Mouse (Mus musculus): ENCODE data around the gene Kcnma1.

The Kcnma1 gene

GRCm38 (mm10) chr14:23435861-23436260 lies 578.4 kb downstream of the Kcnma1 start:
- DNase-seq (ENCODE audit: low spot score): no peak

- DNase-seq (ENCODE audit: low spot score): no peak
Observed at GRCm38 (mm10) chr14:23430006-23430405, 584.3 kb downstream of the Kcnma1 start.

DNA sequence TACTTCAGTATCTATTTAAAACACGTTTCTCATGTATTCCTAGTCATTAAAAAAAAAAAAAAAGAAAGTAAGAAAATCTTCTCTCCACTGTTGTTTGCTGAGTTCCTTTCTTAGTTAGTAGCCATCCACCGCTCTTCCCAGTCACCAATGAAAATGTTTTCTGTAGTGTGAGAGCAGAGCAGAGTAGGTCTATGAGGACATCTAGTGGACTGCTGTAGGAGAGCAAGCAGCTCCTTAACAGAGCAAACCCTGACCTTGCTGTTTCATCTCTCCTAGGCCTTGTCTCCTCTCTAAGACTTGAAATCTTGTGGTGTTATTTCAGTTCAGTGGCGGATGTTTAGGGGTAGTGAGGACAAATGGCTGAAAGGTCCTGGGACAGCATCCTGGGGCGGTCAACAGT lies 585.2 kb downstream of the Kcnma1 start:
- no peak for DNase-seq (ENCODE audit: low spot score)

DNA sequence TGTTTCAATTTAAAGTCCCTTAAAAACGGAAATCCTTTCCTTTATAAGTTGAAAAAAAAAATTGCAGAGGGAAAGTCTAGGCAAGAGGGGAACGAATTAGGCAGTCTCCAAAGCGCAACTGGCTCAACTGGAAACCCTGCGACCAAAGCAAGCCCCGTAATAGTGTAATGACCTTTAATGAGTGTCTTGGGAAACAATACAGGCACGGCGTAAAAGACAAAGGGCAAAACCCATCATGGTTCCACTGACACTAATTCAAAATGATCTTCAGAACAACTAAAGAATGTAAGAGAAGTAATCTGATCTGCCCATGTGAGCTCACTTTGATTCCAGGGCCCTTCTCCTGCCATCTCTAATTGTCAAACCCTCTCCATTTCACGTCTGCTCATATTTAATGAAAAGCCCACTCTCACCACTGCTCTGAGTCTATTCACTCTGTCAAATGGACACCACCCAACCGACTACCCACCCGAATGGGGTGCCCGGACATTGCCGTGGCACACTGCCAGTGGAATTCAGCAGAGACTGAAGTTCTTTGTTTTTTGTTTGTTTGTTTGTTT lies 591.7 kb downstream of the Kcnma1 start:
- DNase-seq (ENCODE audit: low spot score): no peak

DNA sequence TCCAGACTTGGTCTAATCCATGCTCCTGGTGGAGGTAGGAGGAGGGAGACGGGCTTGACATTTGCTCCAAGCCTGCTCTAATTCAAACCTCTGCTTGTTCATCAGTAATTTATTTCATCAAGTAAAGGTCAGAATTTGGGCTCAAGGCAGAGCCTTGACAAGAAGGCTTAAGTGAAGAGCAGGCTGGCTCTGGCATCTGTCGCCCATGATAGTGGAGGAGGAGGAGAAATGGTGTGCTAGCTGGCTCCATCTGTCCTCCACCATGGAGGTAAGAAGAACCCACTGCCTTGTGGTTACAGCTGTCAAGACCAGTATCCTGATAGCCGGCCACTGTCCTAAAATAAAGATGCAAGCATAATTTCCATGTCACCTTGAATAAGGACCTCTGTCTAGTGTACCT lies 595.3 kb downstream of the Kcnma1 start:
- DNase-seq (ENCODE audit: low spot score): no peak

DNA sequence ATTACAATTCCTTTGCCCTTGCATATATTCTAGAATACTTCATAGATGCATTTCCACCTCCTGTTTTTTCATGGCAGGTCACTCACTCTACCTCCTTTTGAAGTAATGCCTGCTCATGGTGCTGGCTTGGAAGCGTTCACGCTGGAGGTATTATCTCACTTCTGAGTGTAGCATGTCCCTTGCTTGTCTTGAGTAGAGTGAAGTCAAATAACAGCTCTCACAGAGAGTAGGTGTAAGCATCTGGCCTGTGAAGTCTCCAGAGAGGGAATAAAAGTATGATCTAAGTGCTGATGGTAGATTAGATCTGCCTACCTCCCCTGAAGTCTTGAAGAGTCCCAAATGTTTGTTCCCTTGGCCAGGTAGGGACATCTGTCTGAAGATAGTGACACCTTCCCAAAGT lies 607.2 kb downstream of the Kcnma1 start:
- no peak for DNase-seq (ENCODE audit: low spot score)

GRCm38 (mm10) chr14:23400777-23401469 lies 613.4 kb downstream of the Kcnma1 start:
- DNase-seq (ENCODE audit: low spot score): peak; percentile 20

DNA sequence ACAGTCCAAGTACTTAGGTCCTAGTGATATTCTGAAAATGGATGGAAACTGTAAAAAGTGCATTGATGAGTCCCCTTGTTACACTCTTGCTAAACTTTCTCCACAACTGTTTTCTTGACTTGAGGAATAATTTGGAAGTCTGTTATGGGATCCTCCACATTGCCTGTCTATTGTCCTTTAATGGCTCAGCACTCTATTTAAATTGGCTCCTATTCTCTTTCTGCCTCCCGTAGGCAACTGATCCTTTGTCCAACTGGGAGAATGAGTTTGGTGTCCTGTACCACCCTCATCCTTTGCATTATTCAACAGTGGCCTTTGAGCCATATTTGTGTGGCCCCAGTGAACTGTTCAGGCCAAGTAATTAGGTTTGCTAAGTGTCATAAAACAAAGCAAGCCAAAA lies 616.6 kb downstream of the Kcnma1 start:
- DNase-seq (ENCODE audit: low spot score): no peak

- no peak for DNase-seq (ENCODE audit: low spot score)
Observed at GRCm38 (mm10) chr14:23391566-23391965, 622.7 kb downstream of the Kcnma1 start.

DNA sequence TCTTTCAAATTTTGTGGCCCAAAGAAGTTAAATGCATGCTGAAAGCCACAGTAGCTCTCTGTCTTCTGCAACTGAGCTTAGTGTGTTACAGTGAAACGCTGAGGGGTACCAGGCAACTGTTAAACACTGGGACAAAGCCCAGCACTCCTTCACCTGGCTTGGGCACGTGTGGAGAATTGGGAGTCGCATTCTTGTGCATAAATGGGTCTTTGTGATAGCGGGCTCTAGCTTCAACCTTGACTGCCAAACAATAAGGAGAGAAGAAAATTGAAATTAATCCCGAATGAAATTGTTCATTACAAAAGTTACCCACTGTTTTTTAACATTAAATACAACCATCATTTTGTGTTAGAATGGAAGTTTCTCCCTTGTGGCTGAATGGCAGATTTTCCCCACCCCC lies 623.5 kb downstream of the Kcnma1 start:
- no peak for DNase-seq (ENCODE audit: low spot score)

DNA sequence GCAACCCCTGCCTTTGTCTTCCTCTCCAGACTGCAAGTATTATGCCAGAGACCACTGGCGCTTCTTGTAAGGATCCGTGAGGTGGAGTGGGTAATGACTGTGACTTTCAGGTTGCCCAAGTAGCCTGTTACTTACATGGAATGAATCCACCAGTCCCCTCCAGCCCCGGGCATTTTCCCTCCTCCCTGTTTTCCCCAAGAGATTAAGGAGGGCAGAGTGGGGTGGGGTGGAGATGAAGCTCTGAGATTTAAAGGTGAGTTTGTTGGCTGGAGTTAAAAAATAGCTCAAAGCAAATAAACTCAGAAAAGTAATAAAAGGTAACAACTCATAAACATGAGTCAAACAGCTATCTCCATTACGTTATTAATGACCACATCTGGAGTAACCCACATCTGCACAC lies 624.1 kb downstream of the Kcnma1 start:
- no peak for DNase-seq (ENCODE audit: low spot score)

DNA sequence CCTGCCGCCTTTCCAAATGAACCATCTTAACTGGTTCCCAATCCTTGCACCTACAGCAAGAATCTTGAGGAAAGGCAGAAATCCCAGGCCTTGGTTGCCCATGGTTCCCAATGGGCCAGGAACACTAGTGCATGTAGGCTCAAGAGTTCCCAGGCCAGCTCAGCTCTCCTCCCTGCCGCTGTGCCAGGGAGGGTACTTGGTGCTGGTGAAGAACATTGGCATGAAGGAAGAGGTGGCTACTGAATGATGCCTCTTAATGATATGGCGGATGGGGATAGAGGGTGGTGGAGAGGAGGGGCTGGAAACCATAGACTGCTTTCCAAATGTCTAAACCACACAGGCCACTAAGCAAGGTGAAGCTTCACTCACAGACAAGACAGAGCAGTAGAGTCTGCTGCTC lies 627.5 kb downstream of the Kcnma1 start:
- no peak for DNase-seq (ENCODE audit: low spot score)

DNA sequence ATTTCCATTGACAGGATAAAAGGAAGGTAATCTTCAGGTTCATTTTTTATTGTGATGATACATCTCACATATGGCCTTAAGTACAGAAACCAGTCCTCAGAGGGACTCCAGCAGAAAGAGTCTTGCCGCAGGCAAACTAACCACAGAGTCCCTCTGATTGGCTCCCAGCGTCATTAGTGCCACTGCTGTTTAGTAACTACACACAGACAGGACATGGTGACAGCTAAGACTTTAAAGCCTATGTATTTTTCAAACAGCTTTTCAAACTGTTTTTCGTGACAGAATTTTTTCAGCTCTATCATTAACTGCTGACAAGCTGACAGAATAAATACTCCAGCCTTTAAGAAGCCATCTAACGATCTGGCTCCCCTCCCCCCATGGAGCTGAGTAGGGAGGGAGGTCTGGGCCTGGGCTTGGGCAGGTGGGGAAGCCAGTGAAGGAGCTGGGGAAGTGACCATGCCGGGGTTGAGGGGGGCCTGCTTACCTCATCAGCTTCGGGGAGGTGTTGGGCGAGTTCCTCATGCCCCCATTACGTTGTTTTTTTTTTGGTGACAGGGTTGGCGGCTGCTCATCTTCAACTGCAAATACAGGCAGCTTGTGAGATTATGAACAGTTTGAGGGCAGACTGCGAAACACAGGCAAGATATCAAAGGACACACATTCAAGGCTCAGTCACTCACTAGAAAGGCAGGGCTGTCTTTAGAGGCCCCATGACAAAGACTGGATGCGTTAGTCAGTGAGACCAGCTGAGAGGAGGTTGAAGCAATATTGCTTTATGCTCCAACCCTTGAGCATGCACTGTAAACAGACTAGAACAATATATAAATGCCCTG lies 628.3 kb downstream of the Kcnma1 start:
- no peak for DNase-seq (ENCODE audit: low spot score)

GRCm38 (mm10) chr14:23378351-23379087 lies 635.8 kb downstream of the Kcnma1 start:
- DNase-seq (ENCODE audit: low spot score): no peak

DNA sequence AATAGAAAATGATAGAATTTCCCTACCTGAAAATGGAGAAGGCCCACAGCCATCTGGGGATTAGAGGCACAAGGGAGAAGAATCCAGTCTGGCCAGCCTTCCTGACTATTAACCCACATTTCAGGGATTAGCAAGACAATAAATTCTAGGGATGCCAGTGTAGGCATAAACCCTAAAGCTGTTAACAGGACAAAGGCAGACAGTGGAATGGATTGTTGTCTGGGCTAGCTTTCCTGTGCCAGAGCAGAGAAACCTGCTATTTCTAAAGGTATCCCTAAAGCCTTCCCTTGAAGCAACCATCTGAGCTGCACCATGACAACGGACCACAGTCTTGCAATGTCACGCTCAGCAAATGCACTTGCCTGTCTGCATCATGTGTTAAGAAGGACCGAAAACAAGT lies 642.3 kb downstream of the Kcnma1 start:
- no peak for DNase-seq (ENCODE audit: low spot score)

DNA sequence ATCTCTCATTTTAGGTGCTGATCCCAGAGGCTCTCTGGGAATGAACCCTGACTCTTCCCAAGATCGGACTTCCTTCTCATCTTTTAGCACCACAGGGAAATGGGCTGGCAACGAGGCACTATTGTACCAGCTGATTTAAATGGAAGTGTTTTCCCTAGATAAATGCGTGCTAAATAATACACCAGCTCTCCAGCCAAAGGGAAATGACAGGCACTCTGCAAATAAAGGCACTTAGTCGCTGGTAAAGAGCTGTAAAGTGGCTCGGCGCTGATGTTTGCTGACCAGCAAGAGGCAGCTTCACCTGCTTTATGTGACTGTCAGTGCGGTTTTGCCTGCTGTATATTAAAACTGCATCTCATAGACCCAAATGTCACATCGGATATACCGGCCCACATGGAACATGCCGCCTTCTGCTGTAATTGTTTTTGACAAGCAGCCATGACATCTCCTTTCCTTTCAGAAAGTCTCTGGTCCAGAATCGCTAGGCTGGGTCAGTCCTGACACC lies 653.7 kb downstream of the Kcnma1 start:
- DNase-seq (ENCODE audit: low spot score): no peak

DNA sequence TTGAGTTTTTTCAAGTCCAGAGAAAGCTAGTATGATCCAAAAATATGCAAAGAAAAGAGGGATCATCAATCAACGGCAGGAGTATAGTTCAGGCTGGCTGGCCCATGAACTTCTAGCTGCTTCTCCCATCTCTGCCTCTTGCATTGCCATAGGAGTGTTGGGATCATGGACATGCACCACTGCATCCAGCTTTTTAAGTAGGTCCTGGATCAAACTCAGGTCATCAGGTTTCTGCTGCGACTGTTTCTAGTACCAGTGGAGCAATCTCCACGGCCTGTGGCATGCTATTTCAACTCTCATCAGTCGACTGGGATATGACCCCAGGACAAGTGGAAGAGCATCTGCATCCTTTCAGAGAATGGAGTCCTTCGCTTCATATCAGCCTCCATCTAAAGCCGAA lies 655.5 kb downstream of the Kcnma1 start:
- DNase-seq (ENCODE audit: low spot score): no peak

DNA sequence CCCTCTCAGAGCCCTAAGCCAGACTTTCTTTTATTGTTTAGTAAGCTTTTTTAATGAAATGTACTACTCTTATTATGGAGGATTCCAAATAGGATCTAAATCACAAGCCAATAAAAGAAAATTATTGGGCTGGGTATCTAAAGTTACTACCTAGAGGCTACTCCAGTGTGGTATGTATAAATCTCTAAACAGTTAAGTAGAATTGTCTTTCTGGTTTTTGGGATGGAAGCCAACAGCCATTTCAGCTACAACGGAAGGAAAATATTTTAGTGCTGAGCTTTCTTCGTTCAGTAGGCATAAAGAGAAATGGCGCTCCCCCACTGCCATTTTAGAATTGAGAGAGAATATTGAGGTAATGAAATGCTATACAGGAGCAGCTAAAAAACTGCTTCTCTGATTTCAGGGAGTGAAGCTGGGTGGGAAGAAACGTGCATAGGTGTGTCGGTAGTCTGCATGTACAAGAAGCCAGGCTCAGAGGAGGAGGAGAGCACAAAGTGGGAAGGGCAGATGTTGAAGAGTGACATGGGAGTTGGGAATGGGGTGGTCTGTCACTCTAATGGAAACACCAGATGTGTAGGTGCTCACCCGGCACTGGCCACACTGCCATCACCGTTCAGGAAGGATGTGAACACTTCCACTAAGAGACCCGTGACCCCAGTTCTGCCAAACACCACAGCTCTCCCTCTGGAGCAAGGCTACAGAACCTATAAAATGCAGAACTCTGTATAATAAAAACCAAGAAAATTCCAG lies 656.6 kb downstream of the Kcnma1 start:
- no peak for DNase-seq (ENCODE audit: low spot score)

DNA sequence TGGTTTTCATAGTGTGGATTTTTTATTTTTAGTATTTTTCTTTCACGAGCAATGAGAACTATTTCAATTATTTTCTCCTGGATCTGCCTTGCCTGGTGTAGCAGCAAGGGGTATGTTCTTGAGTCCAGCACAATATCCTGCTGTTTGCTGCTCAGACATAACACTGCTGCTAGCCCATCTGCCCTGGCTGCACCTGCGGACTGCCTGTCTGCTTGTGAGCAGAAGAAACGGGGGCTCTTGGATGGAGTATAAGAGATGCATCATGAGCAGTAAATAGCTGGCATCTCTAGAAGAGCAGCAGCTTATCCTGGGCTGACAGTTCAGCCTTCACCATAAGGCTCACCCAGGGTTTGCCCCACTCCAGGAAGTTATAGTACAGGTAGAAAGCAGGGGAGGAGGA lies 687.5 kb downstream of the Kcnma1 start:
- no peak for DNase-seq (ENCODE audit: low spot score)

DNA sequence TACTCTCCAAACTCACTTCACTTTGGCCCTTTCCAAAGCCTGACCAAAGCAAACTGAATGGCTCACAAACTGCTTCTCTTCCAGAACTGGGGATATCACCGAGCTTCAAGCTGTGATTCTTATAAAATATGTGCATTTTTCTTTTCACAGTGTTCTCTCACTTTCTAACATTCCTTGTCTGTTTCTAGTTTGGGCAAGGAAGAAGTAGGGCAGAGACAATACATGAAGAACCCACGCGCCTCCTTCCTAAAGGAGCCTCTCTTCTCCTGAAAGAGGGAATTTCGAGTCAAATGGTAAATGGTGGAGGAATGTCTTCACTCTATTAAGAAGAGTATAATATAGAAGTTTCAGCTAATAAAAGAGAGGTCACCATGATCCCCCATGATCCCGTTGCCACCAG lies 709.0 kb downstream of the Kcnma1 start:
- no peak for DNase-seq (ENCODE audit: low spot score)

DNA sequence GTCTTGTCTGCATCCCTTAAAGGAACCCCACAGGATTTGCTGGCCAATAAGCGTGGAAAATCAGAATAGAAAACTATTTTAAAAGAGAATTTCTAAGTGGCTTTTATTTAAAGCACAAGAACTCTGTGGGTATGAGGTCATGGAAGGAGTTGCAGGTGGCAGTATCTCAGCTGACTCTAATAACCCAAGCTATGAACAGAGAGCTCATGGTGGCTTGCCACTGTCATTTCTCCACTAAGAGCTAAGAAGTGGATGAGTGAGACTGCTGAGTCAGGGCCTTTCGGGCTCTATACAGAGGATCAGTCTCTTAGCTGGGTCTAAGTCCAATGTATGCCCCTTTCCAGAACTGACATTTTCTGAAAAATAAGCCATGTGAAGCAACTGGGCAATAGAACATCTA lies 713.8 kb downstream of the Kcnma1 start:
- DNase-seq (ENCODE audit: low spot score): no peak

DNA sequence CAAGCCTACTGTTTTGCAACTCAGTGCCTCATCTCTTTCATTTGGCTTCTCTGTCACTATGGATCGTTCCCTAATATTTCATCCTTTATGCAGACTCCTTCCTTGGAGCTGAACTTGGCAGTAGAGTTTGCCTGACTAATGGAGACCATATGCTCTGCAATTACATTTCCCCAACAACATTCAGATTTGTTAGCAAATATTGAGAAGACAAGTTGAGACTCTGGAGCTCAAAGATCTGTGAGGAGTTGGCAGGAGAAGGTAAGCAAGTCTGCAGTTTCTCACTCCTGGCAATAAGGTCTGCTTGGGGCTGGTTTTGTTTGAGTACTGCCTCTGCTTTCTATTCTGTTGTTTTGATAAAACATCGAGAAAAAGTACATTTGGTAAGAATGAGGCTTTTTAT lies 723.7 kb downstream of the Kcnma1 start:
- no peak for DNase-seq (ENCODE audit: low spot score)

Measured in T-cell, adult 2 months (primary cell).